Mouse (Mus musculus) activated CD4-positive, CD25-positive, alpha-beta regulatory T cell, adult 4 months (primary cell): ENCODE data around the gene Slco6d1. TPM values are rescaled to one million over a fixed set of nuclear protein-coding genes. Genes with fewer than 3 reads are reported as not detected.
"Not testable (repeated sequence)": the region's sequence is repeated elsewhere in the genome, so short reads cannot be mapped to it uniquely, and the experiment has no call there.

ENCODE experiments used
- ATAC-seq: one replicate; pipeline ENCODE4 v1.8.0; 2017
- polyA plus RNA-seq, 2 experiments: library from polyadenylated mRNA; unstranded; fragments of 100-300 nt; shearing (Covaris generic); gene quantifications; one replicate each; pipeline ENCODE4 v1.2.1; 2017

Slco6d1 gene
- not detected for polyA plus RNA-seq

GRCm38 (mm10) chr1:98420824-98421223 lies at the start of gene Slco6d1:
Gene Slco6d1 (plus strand): TSS chr1:98421124.
- no peak for ATAC-seq

GRCm38 (mm10) chr1:98392001-98392400 lies 28.9 kb upstream of the Slco6d1 start:
- no peak for ATAC-seq

- ATAC-seq: no peak
These were observed 27.0 kb downstream of the Slco6d1 start for GRCm38 (mm10) chr1:98447929-98448328.

GRCm38 (mm10) chr1:98459224-98459623 lies 38.3 kb downstream of the Slco6d1 start:
- not testable (repeated sequence) for ATAC-seq

DNA sequence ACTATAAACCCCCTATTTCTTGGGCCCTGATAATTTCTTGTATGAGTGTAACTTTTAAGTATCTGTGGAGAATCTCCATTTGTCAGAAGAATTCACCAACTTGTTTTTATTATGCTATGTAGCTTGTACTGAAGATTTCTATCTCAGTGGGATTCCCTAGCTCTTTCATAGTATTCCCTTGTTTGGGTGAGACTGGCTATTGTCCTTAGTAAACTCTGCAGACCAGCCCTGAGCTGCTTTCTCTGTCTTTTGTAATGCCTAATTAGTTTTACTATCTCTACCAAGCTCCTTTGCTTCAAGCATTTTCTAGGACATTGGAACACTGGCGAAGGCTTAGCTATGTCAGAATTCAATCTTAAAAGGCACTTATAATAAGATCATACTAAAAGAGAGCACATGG lies 55.5 kb downstream of the Slco6d1 start:
- ATAC-seq: not testable (repeated sequence)

DNA sequence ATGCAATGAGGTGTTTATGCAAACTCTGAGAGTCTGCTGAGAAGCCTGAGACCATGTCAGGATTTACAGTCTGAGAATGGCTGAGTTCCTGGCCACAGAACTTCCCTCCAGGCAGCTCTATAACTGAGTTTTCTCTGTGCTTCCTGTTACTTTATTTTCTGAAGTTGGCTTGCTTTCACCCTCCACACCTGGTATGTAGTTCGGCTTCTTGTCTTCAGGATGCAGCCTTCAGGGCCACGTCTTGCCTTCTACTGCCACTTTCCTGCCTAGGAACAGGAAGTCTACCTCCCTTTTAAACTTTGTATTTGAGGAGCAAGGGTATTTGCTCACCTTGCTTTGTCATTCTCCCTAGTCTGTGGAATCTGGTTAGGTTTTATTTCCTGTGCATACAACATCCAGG lies 58.3 kb downstream of the Slco6d1 start:
- ATAC-seq: no peak

- no peak for ATAC-seq
These were observed 85.1 kb downstream of the Slco6d1 start for GRCm38 (mm10) chr1:98505982-98506381.

GRCm38 (mm10) chr1:98522977-98523376 lies 102.1 kb downstream of the Slco6d1 start:
- no peak for ATAC-seq

GRCm38 (mm10) chr1:98523537-98523936 lies 102.6 kb downstream of the Slco6d1 start:
- no peak for ATAC-seq

DNA sequence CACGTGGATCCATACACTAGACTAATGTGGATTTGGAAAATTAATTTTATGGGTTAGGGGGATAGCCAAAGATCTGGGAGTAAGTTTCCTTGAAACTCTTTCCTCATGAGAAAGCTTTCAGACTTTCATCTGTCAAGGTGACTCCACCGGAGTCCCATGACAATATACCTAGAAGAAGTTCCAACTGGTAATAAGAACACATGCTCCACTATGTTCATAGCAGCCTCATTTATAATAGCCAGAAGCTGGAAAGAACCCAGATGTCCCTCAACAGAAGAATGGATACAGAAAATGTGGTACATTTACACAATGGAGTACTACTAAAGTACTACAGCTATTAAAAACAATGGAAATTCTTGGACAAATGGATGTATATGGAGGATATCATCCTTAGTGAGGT lies 107.4 kb downstream of the Slco6d1 start:
- ATAC-seq: not testable (repeated sequence)

DNA sequence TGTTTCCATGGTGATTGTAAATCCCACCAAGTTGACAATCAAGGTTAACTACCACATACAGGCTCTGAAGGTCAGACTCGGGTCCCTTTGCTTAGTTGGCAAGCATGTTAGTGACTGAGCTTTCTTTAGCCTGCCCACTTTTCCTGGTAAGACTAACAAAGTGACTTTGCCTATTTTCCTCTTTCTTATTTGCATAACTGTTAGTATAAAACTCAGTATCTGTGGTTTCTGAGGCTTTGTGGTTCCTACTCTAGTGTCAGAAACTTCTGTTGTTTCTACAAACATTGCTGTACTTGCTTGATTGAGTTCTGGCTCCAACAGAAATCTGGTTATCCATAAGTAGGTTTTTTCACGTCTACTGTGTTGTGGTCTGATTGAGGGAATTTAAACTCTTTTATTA lies 124.4 kb downstream of the Slco6d1 start:
- no peak for ATAC-seq

DNA sequence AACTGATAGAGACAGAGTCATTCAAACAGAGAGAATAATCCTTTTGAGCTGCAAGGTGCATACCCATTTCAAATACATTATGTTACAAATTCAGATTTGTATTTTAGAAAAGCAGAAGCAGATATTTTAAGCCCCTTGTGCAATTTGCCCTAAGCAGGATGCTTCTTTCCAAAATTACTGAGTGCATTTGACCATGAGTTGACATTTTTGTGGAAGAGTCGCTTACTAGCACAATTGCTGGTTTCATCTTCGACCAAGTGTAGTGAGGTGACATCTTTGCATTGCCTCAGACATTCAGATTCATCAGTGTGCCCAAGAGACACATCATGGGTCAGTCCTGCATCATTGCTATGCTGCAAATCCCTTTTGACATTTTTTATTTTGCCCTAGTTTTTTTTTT lies 133.5 kb downstream of the Slco6d1 start:
- ATAC-seq: no peak

GRCm38 (mm10) chr1:98565701-98566100 lies 144.8 kb downstream of the Slco6d1 start:
- no peak for ATAC-seq
